Mouse (Mus musculus): ENCODE results near the gene Ulk4.

DNA sequence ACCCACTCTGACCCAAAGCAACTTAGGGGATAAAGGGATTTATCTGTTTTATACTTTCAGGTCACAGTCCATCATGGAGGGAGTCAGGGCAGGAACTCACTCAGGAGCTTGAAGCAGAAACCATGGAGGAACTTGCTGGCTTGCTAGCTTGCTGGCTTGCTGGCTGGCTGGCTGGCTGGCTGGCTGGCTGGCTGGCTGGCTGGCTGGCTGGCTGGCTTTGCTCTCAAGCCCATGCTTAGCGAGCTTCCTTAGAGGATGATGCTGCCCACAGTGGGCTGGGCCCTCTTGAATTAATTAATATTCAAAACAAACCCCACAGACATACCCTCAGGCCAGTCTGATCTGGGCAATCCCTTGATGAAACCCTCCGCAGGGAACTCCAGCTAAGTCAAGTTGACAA, 285.2 kb downstream of the Ulk4 start:
- no peak for TF ChIP-seq CTCF (conservative IDR thresholded peaks at IDR 0.05; ENCODE audit: low read length)
- no peak for TF ChIP-seq NANOG (IDR thresholded peaks at IDR 0.05; ENCODE audit: borderline replicate concordance, low read length)
- TF ChIP-seq POU5F1 (IDR thresholded peaks at IDR 0.05; ENCODE audit: borderline replicate concordance, low read length): no peak

All from E14TG2a.4 (cell line).